Mouse (Mus musculus): Measurements from ENCODE around the gene Mtfmt.
A peak's percentile ranks its signal among the peaks of the same experiment; 100 is the strongest.

Mtfmt gene

DNA sequence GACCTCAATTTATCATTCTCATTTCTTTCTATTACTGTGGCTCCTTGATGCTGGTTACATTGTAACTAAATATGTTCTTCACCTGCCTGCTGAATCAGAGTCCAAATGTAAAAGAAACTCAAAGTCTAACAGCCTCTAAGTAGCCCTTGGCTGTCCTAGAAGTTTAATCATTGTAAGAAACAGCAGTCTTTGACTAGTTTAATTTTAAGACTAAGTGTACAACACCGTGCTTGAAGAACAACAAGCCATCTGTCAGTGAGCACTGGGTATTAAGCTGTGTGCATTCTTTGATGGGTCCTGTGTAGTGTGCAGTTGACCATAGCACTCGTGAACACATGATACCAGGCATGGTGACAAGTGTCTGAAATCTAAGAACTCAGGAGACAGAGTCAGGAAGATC lies 8.1 kb upstream of the Mtfmt start:
- DNase-seq (ENCODE audit: low read depth, low spot score) = no peak

DNA sequence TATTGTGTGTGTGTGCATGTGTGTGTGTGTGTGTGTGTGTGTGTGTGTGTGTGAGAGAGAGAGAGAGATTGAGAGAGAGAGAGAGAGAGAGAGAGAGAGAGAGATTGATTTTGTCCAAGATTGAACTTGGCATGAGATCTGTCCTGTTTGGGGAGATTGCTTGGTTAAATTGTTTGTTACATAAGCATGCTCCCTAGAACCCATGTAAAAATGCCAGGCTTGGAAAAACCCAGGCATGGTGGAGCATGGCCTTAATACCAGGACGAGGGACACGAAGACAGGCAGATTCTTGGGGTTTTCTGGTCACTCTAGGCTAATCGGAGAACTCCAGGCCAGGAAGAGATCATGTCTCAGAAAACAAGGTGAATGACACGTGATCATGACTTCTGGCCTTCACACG lies 7.6 kb upstream of the Mtfmt start:
- no peak for DNase-seq (ENCODE audit: low read depth, low spot score)

- DNase-seq (ENCODE audit: low read depth, low spot score) = no peak
These were observed 5.2 kb upstream of the Mtfmt start for GRCm38 (mm10) chr9:65430401-65430800.

- DNase-seq (ENCODE audit: low read depth, low spot score) = no peak
These were observed 4.7 kb upstream of the Mtfmt start for GRCm38 (mm10) chr9:65430921-65431320.

DNA sequence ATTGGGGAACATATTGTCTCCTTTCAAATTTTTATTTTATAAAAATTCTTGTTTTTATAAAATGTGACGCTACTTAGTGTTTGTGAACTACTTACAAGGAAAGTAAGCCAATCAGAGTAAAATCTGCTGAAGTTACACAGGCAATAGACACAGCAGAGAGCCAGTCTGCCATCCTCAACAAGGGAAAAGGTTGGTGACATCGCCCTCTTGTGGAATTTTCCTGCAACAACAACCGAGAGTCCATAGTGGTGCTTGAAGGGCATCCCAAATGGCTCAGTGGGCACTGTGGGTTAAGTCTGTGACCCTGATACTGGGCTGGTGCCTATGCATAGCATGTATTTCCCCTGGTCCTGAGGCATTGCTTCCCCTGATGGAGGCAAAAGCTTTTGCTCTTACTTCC lies 3.3 kb upstream of the Mtfmt start:
- peak; percentile 65 for DNase-seq (ENCODE audit: low read depth, low spot score)

DNA sequence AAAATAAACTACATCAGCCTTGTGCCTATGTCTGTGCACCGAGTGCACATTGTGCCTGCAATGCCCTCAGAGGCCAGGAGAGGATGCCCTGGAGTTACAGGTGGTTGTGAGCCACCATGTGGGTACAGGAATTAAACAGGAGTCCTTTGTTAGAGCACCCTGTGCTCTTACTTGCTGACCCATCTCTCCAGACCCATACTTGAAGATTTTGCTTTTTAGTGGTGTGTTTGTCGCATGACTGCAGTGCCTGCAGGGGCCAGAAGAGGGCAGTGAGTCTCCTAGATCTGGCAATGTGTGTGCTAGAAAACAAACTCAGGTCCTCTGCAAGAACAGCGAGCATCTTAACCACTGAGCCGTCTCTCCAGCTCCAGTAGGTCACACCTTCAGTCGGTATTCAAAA lies 1.4 kb upstream of the Mtfmt start:
- DNase-seq (ENCODE audit: low read depth, low spot score) = no peak

GRCm38 (mm10) chr9:65435211-65435610 lies 371 bp upstream of the Mtfmt start:
- no peak for DNase-seq (ENCODE audit: low read depth, low spot score)

DNA sequence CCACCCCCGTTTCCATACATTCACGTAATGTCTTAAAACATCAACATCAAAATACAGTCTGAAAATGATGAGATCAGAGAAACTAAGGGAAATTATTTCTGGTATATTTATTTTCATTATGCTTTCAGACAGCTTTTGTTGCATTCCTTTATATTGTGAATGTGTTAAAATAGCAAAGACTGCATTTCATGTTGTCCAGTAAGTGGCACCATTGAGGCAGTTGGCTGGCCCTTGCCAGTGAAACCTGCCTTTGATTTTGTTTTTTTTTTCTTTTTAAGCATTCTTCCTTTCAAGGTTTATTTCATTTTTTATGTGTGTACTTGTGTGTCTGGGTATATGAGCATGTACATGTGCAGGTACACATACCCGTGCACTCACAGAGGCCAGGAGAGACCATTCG lies 9.1 kb downstream of the Mtfmt start:
- no peak for DNase-seq (ENCODE audit: low read depth, low spot score)

DNA sequence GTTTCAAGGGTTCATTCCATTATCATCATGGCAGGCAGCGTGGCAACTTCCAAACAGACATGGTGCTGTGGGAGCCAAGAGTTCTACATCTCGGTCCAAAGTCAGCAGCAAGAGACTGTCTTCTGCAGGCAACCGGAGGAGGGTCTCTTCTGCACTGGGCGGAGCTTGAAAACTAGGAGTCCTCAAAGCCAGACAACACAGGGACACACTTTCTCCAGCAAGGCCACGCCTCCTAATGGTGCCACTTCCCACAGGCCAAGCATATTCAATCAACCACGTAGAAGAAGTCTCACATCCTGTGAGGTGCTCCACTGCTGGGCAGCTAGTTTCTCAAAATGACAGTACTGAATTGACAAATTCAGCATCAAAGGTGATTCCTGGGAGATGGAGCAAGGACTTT lies 12.4 kb downstream of the Mtfmt start:
- DNase-seq (ENCODE audit: low read depth, low spot score) = no peak

GRCm38 (mm10) chr9:65458975-65459374 lies 23.4 kb downstream of the Mtfmt start:
- DNase-seq (ENCODE audit: low read depth, low spot score) = no peak

- no peak for DNase-seq (ENCODE audit: low read depth, low spot score)
These were observed 24.6 kb downstream of the Mtfmt start for GRCm38 (mm10) chr9:65460198-65460597.

GRCm38 (mm10) chr9:65460732-65461442 lies 25.3 kb downstream of the Mtfmt start, which contains the start of gene Spg21:
TSS of gene Spg21 (plus strand) at chr9:65460947.
- DNase-seq (ENCODE audit: low read depth, low spot score) = peak; percentile 80

- no peak for DNase-seq (ENCODE audit: low read depth, low spot score)
These were observed 27.0 kb downstream of the Mtfmt start for GRCm38 (mm10) chr9:65462544-65462943.

DNA sequence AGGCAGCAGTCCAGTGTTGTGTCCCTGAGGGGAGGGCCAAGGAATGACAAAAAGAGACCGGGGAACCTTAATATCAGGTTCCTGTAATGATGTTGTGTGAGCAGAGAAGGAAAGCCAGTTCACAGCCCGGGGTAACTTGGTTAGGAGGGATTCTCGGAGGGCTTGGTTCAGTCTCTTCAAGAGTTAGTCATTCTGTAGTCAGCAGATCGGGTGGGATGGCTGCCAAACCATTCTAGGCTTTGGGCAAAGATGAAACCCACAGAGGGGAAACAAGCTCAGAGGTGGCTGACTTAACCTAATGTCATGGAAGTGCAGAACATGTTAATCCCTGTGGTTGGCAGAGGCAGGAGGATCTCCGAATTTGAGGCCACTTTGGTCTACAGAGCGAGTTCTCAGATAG lies 28.6 kb downstream of the Mtfmt start:
- no peak for DNase-seq (ENCODE audit: low read depth, low spot score)

GRCm38 (mm10) chr9:65465241-65465640 lies 29.7 kb downstream of the Mtfmt start:
- no peak for DNase-seq (ENCODE audit: low read depth, low spot score)

GRCm38 (mm10) chr9:65467686-65468085 lies 32.1 kb downstream of the Mtfmt start:
- DNase-seq (ENCODE audit: low read depth, low spot score) = no peak

GRCm38 (mm10) chr9:65472769-65473168 lies 37.2 kb downstream of the Mtfmt start:
- no peak for DNase-seq (ENCODE audit: low read depth, low spot score)

DNA sequence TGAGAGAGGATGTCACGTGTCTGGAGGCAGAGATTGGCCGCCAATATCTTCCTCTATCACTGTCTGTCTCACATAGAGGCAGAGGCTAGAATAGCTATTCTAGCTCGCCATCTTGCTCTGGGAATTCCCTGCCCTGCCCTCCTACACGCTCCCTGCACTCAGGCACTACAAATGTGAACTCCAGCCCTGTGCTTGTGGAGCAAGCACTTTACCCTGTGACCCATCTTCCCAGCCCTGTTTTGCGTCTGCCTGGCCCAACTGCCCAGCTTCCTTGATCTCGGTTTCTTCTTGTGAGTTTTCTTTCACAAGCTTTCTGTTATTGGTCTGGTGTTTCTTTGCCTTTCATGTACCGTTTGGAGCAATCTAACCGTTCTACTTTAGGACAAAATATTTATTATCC lies 43.6 kb downstream of the Mtfmt start:
- DNase-seq (ENCODE audit: low read depth, low spot score) = no peak

DNA sequence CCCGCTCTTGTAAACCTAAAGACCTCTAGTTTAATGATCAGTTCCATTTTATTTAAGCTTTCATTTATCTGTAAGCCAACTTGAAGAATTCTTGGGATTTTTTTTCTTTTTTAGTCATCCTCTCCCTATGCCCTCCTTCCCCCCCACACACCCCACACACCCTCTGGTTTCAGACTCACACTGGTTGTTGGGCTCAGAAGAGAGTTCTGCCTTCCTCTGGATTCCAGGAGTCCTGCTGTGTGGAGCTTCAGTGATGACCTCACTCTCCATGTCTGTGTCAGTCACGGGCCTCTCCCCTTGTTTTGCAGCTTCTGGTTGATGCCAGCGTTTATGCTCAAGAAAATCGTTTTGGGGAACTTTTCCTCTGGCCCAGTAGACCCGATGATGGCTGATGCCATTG lies 44.5 kb downstream of the Mtfmt start:
- no peak for DNase-seq (ENCODE audit: low read depth, low spot score)

DNA sequence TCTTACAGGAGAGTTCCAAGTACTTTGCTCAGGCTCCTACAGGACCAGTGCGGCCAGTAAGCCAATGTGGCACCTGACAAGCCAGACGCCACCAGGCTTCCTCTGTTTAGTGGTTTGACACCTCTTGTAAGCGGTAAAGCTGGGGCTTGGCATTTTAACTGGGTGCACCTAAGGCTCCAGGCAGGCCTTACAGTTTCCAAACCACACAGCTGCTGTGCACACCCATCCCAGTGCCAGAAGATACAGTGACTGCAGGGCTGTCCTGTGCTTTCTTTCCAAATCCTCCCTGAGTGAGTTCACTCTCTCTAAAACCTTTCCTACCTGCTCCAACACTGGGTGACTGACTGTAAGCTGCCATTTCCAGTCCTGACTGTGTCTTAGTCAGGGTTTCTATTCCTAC lies 55.9 kb downstream of the Mtfmt start:
- DNase-seq (ENCODE audit: low read depth, low spot score) = no peak

DNA sequence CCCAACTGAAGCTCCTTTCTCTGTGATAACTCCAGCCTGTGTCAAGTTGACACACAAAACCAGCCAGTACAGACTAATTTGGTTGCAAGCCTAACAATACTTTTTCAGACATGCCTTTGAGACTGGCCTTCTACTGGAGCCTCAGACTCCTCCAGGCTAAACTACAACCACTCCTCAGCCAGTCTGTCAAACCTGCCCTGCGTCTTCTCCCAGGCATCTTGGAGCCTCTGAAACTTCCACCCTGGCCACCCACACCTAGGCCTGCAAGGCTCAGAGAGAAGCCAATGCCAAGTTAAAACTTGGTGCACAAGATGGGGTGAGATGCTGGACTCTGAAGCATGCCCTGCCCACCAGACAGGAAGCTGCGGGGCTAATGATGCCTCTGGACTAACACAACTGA lies 56.8 kb downstream of the Mtfmt start:
- no peak for DNase-seq (ENCODE audit: low read depth, low spot score)

DNA sequence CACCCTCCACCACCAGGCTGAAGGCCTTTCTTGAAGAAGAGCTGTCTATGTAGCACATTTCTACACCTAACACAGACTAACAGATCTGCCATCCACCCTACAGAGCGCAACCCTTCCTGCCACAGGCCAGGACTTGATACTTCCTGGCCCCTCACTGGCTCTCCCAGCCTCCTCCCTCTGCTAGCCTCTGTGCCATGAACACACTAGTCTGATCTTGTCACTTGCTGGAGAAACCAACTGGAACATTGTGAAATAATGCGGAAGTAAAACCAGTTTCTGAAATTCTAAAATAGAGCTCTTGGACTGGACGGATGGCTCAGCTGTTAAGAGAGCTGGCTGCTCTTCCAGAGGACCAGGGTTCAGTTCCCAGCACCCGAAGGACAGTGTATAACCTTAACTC lies 57.3 kb downstream of the Mtfmt start:
- no peak for DNase-seq (ENCODE audit: low read depth, low spot score)

DNA sequence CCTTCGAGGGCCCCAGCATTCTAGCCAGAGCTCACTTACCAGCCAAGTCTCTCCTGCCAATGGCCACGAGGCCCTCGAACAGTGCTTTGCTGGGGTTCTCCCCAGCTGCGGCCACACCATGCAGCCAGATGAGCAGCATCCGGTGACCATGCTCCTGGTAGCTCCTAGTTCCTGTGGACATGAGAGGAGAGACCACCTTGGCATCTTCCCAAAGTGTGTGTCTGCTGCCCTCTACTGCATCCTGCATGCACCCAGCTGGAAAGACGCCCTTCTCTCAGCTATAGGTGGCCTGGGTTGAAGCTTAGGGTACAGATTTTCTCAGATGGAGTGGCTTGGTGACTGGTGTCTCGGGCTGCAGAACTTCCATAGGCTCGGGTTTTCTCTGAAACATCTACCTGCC lies 66.6 kb downstream of the Mtfmt start:
- no peak for DNase-seq (ENCODE audit: low read depth, low spot score)

Measured in telencephalon, adult 2 months (tissue).